Mouse (Mus musculus) lung, adult 2 months (tissue): ENCODE results near the gene Gm20388.

Experiments used
- CTCF ChIP-seq: fragments of 200-500 bp; IDR thresholded peaks from 2 replicates; pipeline ENCODE4 v1.5.1; 2011; ENCODE audit warnings: mild to moderate bottlenecking, low read length, control low read depth; ENCODE audit not compliant: insufficient read depth
- POLR2A ChIP-seq: fragments of 200-500 bp; IDR thresholded peaks from 2 replicates; pipeline ENCODE4 v1.6.1; 2011; ENCODE audit warnings: low read depth, mild to moderate bottlenecking, control low read depth, low read length, borderline replicate concordance; ENCODE audit errors: extremely low read depth

DNA sequence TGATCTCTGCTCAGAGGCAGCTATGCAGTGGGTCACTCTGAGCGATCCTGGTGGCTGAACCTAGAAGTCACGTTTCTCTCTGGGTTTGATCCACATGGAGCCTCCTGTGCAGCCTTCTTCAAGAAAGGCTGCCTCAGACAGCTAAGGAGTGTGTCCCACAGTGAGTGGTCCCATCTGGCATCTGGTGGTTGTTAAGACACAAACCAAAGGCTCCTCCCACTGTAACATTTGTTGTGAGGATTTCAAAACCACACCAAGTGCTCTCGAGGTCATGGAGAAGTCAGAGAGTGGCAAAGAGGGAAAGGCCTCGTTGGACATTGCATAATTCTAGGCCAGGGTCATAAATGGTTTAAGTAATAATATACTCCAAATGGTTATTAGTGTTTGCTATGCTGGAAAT lies 4340.1 kb downstream of the Gm20388 start:
- peak; percentile 48; the same call in 1 of the 2 replicates for TF ChIP-seq POLR2A
- no peak for TF ChIP-seq CTCF
